Mouse (Mus musculus): ENCODE data around the gene Bloc1s1.

Gene Bloc1s1

DNA sequence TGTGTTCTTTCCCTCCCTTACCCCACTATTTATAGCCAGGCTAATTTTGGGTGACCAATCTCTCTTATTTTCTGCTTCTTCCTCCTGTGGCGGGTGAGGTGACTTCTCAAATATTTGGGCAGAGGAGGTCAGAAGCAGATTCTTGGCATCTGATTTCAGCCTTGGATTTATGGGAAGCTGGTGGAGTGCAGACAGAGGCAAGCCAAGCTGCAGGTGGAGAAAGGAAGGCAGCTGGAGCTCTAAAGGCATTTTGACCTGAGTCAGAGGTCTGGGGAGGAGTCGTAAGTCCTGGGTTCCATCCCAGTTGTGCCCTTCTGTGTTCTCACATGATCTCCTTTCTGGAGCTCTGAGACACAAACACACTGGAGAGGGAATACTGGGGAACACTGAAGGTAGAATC, 7.6 kb upstream of the Bloc1s1 start:
- DNase-seq (ENCODE audit: low spot score) = no peak

DNA sequence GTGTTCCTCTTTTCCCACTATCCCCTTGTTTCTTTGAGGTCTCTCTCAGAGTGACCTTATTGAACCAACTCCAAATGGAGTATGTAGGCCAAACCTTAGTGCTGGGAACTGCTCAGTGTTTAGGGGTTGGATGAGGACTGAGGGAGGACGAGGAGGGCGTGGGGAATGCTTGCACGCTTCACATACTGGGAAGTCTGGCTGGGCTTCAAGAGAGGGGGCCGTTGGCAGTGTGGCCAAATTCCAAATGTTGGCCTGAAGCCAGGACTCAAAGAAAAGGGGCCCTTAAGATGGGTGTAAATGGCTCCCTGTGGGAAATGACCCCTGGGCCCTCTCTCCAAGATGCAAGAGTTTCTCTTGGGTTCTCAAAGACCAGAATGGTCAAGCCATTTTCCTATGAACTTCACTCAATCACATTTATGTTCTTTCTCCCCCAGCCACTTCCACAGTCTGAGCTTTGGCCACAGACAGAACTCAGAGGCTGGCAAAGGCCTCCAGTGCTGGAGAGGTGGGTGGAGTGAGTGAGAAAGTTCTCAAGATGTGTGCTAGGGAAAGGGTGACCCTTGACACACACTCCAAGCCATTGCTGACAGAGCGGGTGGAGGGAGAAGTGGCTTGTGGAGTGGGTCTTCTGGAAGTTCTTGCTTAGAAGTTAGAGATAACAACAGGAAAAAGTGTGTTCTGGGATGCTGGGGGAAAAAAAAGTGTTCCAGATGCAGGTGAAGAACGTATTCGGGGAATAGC, 6.0 kb upstream of the Bloc1s1 start:
- DNase-seq (ENCODE audit: low spot score) = no peak

GRCm38 (mm10) chr10:128928356-128928755, 4.5 kb upstream of the Bloc1s1 start:
- no peak for DNase-seq (ENCODE audit: low spot score)

DNA sequence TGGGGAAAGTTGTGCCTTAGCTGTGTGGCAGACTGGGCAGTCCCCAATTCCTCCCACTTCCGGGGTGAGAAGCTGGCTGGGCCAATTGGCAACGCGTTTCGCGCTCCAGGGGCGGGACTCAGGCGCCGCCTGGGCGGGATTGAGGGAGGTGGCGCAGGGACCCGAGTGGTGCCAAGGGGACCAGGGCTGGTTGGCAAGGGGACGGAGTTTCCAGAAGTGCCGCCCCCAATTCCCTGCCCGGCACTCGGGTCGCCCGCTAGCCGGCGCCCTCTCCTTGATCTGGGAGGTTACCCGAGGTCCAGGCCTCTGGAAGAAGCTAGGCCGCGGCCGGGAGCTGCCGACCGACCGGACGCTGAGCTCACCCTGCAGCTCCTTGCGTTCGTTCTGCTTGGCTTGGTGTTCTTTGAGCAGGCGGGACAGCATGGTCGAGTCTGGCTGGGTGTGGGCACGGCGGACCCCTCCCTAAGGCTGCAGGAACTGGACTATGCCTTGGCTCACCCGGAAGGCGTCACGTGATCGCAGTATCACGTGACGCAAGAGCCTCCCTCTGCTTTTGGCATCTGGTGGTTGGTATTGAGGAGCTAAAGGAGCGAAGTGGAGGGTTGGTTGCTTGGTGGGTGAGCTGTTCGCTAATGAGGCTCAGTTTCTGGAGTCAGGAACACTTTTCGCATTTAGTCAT, 683 bp downstream of the Bloc1s1 start:
- DNase-seq (ENCODE audit: low spot score) = peak; percentile 88

- no peak for DNase-seq (ENCODE audit: low spot score)
Observed at GRCm38 (mm10) chr10:128922822-128923012, 1.1 kb downstream of the Bloc1s1 start, which contains the start of gene Rdh5. Gene Rdh5, minus strand, starts transcription at chr10:128922888.

GRCm38 (mm10) chr10:128921883-128922821, 1.7 kb downstream of the Bloc1s1 start:
- DNase-seq (ENCODE audit: low spot score) = no peak

DNA sequence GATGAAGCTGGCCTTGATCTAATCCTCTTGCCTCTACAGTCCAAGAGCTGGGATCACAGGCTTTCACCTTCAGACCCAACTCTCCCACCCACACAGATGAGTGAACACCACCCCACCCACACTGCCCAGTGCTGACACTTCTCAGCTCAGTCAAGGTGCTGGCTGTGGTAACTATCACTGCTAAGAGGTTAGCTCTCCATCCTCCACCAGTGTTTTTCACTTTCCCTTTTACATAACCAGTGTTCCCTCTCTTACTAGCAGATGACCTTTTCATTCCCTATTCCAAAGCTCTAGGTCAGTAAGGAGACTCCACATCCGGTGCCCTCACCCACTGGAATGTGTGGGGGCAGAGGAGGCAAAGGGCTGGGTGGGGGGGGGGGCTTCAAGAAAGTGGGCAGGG, 2.6 kb downstream of the Bloc1s1 start:
- DNase-seq (ENCODE audit: low spot score) = no peak

GRCm38 (mm10) chr10:128920736-128921161, 3.1 kb downstream of the Bloc1s1 start:
- no peak for DNase-seq (ENCODE audit: low spot score)

GRCm38 (mm10) chr10:128919966-128920365, 3.9 kb downstream of the Bloc1s1 start:
- no peak for DNase-seq (ENCODE audit: low spot score)

- DNase-seq (ENCODE audit: low spot score) = no peak
Observed at GRCm38 (mm10) chr10:128919203-128919631, 4.6 kb downstream of the Bloc1s1 start.

DNA sequence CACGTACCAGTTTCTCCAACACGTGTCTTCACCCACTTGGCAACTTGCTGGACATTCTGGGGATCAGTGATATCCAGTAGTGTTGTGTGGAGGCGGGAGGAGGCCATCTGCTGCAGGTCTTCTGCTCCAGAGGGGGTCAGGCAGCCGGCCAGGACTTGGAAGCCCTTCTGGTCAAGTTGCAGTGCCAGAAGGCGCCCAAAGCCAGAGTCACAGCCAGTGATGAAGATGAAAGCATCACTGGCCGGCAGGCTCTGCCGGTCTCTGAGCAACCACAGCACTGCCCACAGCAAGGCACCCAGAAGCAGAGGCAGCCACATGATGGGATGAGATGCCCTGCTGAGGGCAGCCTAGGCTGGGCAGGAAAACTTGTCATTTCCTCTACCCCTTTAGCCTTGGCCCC, 5.6 kb downstream of the Bloc1s1 start:
- no peak for DNase-seq (ENCODE audit: low spot score)

DNA sequence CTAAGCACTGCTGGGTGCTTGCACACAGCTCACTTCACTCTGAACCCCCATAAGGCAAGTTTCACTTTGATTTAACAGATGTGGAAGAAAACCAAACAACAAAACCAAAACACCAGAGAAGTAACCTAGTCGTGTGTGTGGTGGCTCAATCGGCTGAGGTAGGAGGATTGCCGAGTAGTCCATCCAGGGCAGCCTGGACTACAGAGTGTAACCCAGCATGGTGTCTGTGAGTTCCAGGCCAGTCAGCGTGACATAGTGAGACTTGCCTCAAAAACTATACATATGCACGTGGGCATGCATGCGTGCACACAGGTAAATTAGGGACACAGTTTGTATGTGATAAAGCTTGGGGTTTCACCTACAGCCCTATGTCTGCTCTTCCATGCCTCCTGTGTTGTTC, 6.4 kb downstream of the Bloc1s1 start:
- no peak for DNase-seq (ENCODE audit: low spot score)

DNA sequence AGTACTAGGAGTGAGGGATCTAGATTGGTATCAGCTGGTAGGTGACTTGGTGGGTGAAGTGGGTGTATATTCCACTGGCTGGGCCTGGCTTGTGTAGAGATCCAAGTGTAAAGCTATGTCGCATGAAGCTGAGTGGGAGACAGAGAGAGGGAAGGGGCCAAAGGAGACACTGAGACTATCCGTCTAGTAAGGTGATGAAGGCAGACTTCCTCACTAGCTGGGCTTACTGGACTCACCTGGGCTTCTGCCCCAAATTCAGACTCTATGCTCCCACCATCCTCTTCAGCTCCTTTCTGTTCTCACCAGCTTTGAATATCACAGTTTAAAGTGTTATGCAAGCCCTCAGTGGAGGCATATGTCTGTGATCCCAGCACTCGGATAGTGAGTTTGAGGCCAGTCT, 7.2 kb downstream of the Bloc1s1 start:
- DNase-seq (ENCODE audit: low spot score) = no peak

- no peak for DNase-seq (ENCODE audit: low spot score)
Observed at GRCm38 (mm10) chr10:128915550-128915949, 8.3 kb downstream of the Bloc1s1 start.

GRCm38 (mm10) chr10:128913696-128914095, 10.1 kb downstream of the Bloc1s1 start:
- DNase-seq (ENCODE audit: low spot score) = no peak

- DNase-seq (ENCODE audit: low spot score) = peak; percentile 77
Observed at GRCm38 (mm10) chr10:128913219-128913618, 10.6 kb downstream of the Bloc1s1 start.

DNA sequence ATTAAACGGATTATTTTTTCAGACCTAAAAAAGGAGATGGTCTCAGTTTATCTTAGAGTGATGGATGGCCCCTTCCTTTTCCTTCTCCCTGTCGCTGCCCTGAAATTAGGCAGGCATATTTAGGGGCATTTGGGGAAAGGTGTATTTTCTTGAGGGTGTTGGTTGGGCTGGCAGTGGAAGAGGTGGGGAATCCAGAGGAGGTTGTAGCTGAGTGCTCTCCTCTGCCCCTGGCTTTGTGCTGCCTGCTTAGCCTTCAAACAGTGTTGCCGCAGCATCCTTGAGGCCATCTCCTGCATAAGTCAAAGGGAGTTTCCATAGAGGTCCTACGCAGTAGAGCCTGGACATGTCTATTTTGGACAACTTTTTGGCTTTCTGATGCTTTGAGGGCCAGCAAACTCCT, 11.0 kb downstream of the Bloc1s1 start:
- DNase-seq (ENCODE audit: low spot score) = no peak

DNA sequence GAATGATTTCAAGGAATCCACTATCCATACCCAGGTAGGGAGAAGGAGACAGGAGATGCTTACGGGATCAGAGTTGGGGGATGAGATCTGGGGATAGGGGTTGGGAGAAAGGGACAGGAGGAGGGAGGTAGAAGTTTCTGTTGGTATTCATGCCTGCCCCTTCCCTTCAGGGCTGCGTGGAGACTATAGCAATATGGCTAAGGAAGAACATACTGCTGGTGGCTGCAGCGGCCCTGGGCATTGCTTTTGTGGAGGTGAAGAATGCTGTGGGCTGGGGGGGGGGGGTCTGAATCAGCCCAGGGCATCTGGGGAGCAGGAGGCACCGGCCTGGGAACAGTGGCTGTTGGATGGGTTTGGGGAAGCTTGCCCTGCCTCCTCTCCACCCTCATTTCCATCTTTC, 11.6 kb downstream of the Bloc1s1 start:
- no peak for DNase-seq (ENCODE audit: low spot score)

GRCm38 (mm10) chr10:128911430-128911829, 12.4 kb downstream of the Bloc1s1 start:
- no peak for DNase-seq (ENCODE audit: low spot score)

DNA sequence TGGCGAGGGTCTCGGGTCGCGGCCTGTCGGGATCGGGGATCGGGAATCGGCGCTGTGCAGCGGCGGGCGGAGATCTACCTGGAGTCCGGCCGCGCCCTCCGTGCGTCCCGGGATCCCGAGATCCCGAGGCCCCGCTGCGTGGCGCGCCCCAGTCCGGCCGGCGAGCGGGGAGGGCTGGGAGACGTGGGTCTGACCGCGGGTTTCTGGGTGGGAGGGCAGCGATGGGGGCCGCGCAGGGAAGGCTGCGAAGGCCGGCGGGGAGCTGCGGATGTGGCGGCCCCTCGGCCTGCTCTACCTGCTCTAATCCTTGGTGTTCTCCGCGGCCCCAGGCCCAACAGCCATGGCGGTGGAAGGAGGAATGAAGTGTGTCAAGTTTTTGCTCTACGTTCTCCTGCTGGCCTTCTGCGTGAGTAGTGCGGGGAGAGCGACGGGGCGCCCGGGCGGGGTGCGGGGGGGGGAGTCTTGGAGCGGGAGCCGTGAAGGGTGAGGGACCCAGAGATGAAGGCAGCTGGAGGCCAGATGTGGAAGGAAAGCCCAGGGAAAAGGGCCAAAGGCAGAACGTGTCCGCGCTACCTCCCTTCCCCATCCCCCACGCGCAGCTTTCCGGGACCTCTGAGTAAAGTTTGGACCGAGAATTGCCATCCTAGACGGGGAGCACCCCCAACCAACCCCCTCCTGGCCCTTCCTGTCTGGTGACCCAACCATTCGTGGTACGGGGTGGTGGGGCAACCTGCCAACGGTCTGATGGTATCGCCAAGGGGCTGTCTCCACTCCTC, 13.6 kb downstream of the Bloc1s1 start:
- DNase-seq (ENCODE audit: low spot score) = no peak

GRCm38 (mm10) chr10:128909567-128910028, 14.2 kb downstream of the Bloc1s1 start:
- no peak for DNase-seq (ENCODE audit: low spot score)
